Mouse (Mus musculus) MEL (cell line): Measurements from ENCODE around the gene A530032D15Rik. TPM values are rescaled to one million over a fixed set of nuclear protein-coding genes. Genes with fewer than 3 reads are reported as not detected.
"Not testable (repeated sequence)": the region's sequence is repeated elsewhere in the genome, so short reads cannot be mapped to it uniquely, and the experiment has no call there.

ENCODE experiments used
- DNase-seq: peaks from one replicate; pipeline ENCODE4 v3.0.0; 2011; ENCODE audit warnings: low read depth, low spot score
- H3K27ac ChIP-seq: 2 replicates; pipeline ENCODE4 v1.5.1; 2012; ENCODE audit warnings: low read depth, mild to moderate bottlenecking, control low read depth, low read length, moderate library complexity; ENCODE audit not compliant: control insufficient read depth
- H3K27me3 ChIP-seq, 2 experiments: fragments of 150-350 bp in 1 of 2; sonication (generic) in 1 of 2; 2 replicates each; pipeline ENCODE4 v1.6.1; 2012; ENCODE audit warnings: low read length in 2 of 2, mild to moderate bottlenecking in 2 of 2, improper control_type of control experiment in 1 of 2, moderate library complexity in 1 of 2; ENCODE audit not compliant: insufficient read depth in 2 of 2, control insufficient read depth in 1 of 2
- H3K36me3 ChIP-seq, 2 experiments: 2 replicates each; pipeline ENCODE4 v1.6.1; 2012 to 2014; ENCODE audit warnings: low read length in 2 of 2, improper control_type of control experiment in 1 of 2, inconsistent platforms in 1 of 2, mild to moderate bottlenecking in 1 of 2; ENCODE audit not compliant: insufficient read depth in 2 of 2, control insufficient read depth in 1 of 2
- H3K4me1 ChIP-seq, 2 experiments: fragments of 150-350 bp in 1 of 2; sonication (generic) in 1 of 2; 2 replicates each; pipeline ENCODE4 v1.6.1; 2012; ENCODE audit warnings: low read length in 2 of 2, improper control_type of control experiment in 1 of 2, mild to moderate bottlenecking in 1 of 2; ENCODE audit not compliant: insufficient read depth in 2 of 2, control insufficient read depth in 1 of 2
- H3K4me3 ChIP-seq, 2 experiments: fragments of 150-350 bp in 1 of 2; sonication (generic) in 1 of 2; 2 replicates each; pipeline ENCODE4 v1.5.1; 2012; ENCODE audit warnings: low read depth in 2 of 2, low read length in 2 of 2, mild to moderate bottlenecking in 2 of 2, moderate library complexity in 2 of 2, control low read depth in 1 of 2, improper control_type of control experiment in 1 of 2; ENCODE audit not compliant: control insufficient read depth in 1 of 2, insufficient read depth in 1 of 2
- H3K79me2 ChIP-seq: 2 replicates; pipeline ENCODE4 v1.6.1; 2012; ENCODE audit warnings: mild to moderate bottlenecking, low read length, moderate library complexity; ENCODE audit not compliant: control insufficient read depth, poor library complexity, insufficient read depth
- H3K9ac ChIP-seq: 2 replicates; pipeline ENCODE4 v1.6.1; 2012; ENCODE audit warnings: low read depth, mild to moderate bottlenecking, control low read depth, low read length, moderate library complexity; ENCODE audit not compliant: control insufficient read depth, poor library complexity, severe bottlenecking
- H3K9me3 ChIP-seq: fragments of 150-350 bp; sonication (generic); replicated peaks from 2 replicates; pipeline ENCODE4 v1.6.1; 2012; ENCODE audit warnings: mild to moderate bottlenecking, low read length, improper control_type of control experiment, moderate library complexity; ENCODE audit not compliant: insufficient read depth
- polyA plus RNA-seq, 2 experiments: library from polyadenylated mRNA; stranded (reverse) in 1 of 2; unstranded in 1 of 2; fragments of >175 nt in 1 of 2; fragments of >200 nt in 1 of 2; gene quantifications; 2 replicates each; pipeline versions ENCODE4 v1.2.1 to v1.2.4; 2012; ENCODE audit warnings: low replicate concordance in 2 of 2, low read depth in 1 of 2; ENCODE audit not compliant: insufficient read length in 2 of 2, insufficient read depth in 1 of 2, missing spikeins in 1 of 2
- total RNA-seq: library from RNA; depleted of rRNA; stranded (reverse); fragments of 300-350 nt; gene quantifications from 2 replicates; pipeline ENCODE4 v1.2.3, GENCODE M21; 2012

The A530032D15Rik gene
- total and polyA plus RNA-seq, 3 experiments, result not detected

- not testable (repeated sequence) for DNase-seq
These were observed 4.4 kb upstream of the A530032D15Rik start for GRCm38 (mm10) chr1:85114078-85114477.

DNA sequence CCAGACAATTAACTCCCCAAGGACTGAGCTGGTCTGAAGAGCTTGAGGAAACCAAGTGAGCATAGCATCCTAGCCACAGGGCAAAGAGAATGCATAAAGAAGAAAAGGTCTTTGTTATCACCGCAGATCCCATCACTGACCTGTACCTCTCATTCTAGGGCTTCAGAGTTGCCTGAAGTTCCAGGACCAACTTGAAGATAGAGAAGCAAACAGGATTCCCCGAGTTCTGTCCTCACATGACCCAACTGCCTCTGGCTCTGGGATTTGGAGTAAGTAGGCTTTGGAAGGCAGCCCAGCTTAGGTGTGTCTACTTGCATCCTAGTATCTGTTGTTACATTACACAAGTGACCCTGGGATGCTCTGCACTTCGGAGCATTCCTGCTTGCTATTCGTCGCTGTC lies 3.2 kb upstream of the A530032D15Rik start:
- not testable (repeated sequence) for H3K36me3 ChIP-seq, DNase-seq, H3K79me2 ChIP-seq, H3K4me3 ChIP-seq, H3K9ac ChIP-seq, H3K27me3 ChIP-seq, H3K27ac ChIP-seq, H3K9me3 ChIP-seq, H3K4me1 ChIP-seq

More at GRCm38 (mm10) chr1:85114078-85114477, 4.4 kb upstream of the A530032D15Rik start:
- H3K4me3 ChIP-seq, H3K27me3 ChIP-seq, H3K4me1 ChIP-seq, H3K9ac ChIP-seq, H3K9me3 ChIP-seq, H3K36me3 ChIP-seq, H3K27ac ChIP-seq, H3K79me2 ChIP-seq: not testable (repeated sequence)

GRCm38 (mm10) chr1:85112266-85112665 lies 2.6 kb upstream of the A530032D15Rik start:
- not testable (repeated sequence) for H3K27me3 ChIP-seq, DNase-seq, H3K27ac ChIP-seq, H3K36me3 ChIP-seq, H3K4me3 ChIP-seq, H3K4me1 ChIP-seq, H3K9me3 ChIP-seq, H3K79me2 ChIP-seq, H3K9ac ChIP-seq

DNA sequence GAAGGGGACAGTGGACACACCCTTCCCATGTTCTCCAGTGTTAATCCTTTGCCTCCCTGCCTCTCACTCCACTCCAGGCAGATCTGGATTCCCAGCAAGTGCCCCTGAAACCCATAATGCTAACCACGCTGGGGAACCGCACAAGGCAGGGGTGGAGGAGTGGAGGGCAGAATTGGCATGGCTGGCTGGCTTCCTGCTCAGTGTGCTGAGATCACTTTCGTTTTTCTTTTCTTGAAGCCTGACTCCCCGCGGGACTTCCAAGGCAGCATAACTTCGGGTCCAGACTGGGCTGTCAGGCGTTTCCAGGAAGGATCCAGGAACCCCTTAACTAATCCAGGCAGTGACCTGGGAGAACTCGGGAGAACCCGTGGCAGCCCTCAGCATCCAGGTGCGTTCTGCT lies 1.9 kb upstream of the A530032D15Rik start:
- not testable (repeated sequence) for H3K79me2 ChIP-seq, H3K27ac ChIP-seq, H3K36me3 ChIP-seq, H3K9ac ChIP-seq, H3K4me1 ChIP-seq, H3K9me3 ChIP-seq, H3K27me3 ChIP-seq
- peak; percentile 25 for DNase-seq
- H3K4me3 ChIP-seq, result peak overlapping the region; percentile 23 to 46; a peak in 3 of 4 replicates

- not testable (repeated sequence) for DNase-seq, H3K9me3 ChIP-seq, H3K36me3 ChIP-seq, H3K79me2 ChIP-seq, H3K4me1 ChIP-seq, H3K4me3 ChIP-seq, H3K27ac ChIP-seq, H3K27me3 ChIP-seq, H3K9ac ChIP-seq
These were observed 1.2 kb upstream of the A530032D15Rik start for GRCm38 (mm10) chr1:85110876-85111275.

GRCm38 (mm10) chr1:85106013-85106412 lies 3.6 kb downstream of the A530032D15Rik start:
- not testable (repeated sequence) for H3K27me3 ChIP-seq, DNase-seq, H3K36me3 ChIP-seq, H3K27ac ChIP-seq, H3K4me1 ChIP-seq, H3K9ac ChIP-seq, H3K79me2 ChIP-seq, H3K9me3 ChIP-seq, H3K4me3 ChIP-seq

DNA sequence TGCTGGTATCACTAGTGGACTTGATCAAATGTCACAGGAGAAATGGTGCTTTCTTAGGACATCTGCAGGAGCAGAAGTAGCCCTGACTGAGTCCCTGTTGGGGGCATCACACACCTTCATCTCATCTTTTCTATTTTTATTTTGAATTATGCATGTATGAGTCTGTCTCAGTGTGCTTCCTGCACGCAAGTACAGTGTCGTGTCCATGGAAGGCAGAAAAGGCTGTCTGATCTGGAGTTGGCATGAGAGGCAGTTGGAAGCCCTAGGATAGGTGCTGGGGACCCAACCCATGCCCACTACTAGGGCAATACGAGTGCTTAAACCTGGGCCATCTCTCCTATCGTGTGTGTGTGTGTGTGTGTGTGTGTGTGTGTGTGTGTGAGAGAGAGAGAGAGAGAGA lies 4.3 kb downstream of the A530032D15Rik start:
- H3K36me3 ChIP-seq, DNase-seq, H3K4me1 ChIP-seq, H3K4me3 ChIP-seq, H3K9me3 ChIP-seq, H3K27ac ChIP-seq, H3K9ac ChIP-seq, H3K27me3 ChIP-seq, H3K79me2 ChIP-seq: not testable (repeated sequence)
